Mouse (Mus musculus): Measurements from ENCODE around the gene Maff.
A peak's percentile ranks its signal among the peaks of the same experiment; 100 is the strongest.

Maff gene

GRCm38 (mm10) chr15:79396736-79397135 lies 50.3 kb downstream of the Maff start:
- no peak for DNase-seq (ENCODE audit: low spot score)

DNA sequence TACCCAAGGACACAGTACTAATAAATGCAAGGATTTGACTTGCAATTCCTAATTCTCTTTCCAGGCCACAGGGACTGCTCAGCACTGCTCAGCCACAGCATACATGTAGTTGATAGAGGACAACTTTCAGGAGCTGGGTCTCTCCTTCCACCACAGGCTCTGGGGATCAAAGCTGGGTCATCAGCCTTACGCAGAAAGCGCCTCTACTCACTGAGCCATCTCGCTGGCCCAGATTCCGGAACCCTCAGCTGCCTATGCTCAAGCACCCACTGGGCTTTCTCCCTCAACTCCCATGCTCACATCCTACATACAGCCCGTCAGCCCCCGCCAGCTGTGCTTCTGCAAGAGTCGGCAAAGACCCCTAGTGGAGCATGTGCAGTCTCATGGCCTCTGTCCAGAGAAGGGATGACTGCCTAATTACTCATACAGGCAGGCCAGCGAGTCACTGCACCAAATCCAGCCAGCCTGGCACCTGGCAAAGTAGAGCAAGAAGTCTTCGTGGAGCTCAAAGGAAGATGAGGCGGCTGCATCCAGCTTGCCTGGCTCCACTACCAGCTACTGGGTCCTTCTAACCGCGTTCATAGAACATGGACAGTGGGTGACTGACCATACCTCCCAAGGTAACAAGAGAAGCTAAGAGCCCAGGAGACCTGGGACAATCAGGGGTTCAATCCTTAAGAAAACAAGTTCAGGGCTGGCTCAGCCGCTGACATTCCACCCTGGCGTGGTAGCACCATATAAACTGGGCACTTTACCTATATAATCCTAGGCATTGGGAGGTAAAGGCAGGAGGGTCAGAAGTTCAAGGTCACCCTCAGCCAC lies 53.0 kb downstream of the Maff start:
- DNase-seq (ENCODE audit: low spot score) = no peak

- no peak for DNase-seq (ENCODE audit: low spot score)
These were observed 53.9 kb downstream of the Maff start for GRCm38 (mm10) chr15:79400134-79400974.

DNA sequence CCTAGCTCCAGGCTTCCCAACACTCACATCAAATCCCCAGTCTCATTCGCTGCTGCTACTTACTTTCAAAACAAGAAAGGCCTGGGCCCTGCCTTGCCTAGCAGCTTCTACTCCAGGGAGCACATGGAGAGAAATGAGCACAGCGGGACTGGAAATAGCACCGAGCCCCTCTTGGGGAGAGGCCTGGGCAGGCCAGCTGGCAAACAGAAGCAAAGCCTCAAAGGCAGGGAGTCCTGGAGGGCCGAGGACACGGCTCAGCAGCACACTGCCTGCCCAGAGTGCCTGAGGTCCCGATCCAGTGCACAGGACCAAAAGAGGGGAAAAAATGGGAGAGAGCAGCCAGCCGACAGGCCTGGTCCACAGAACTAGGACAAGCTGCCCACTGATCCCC lies 54.5 kb downstream of the Maff start:
- DNase-seq (ENCODE audit: low spot score) = no peak

- no peak for DNase-seq (ENCODE audit: low spot score)
These were observed 55.8 kb downstream of the Maff start for GRCm38 (mm10) chr15:79402176-79402575.

- peak; percentile 86 for DNase-seq (ENCODE audit: low spot score)
These were observed 56.7 kb downstream of the Maff start, which contains the start of gene Tmem184b for GRCm38 (mm10) chr15:79402836-79403762. TSS of gene Tmem184b (minus strand) at chr15:79403569.

DNA sequence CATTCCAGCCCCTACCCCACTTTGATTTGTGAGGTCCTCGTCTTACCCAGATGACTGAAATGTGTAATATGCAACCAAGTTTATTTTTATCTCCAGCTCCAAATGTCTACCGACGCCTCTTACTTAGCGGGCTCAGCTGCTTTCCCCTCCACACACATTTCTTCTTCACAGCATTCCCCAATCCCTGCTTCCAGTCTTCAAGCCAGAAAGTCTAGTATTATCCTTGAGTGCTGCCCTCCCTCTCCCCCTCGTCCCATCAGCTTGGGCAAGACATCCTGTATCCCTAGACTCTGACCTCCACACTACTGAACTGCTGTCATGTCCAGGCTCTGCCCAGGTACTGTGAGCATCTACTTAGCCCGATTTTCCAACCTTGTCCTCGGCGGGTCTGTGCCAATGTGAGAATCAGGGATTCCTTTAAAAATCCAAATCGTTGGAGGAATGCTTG lies 57.4 kb downstream of the Maff start:
- no peak for DNase-seq (ENCODE audit: low spot score)

- DNase-seq (ENCODE audit: low spot score) = no peak
These were observed 57.9 kb downstream of the Maff start for GRCm38 (mm10) chr15:79404277-79404676.

GRCm38 (mm10) chr15:79406564-79406963 lies 60.1 kb downstream of the Maff start:
- no peak for DNase-seq (ENCODE audit: low spot score)
